Mouse (Mus musculus) megakaryocyte, adult 5-6 weeks (primary cell): ENCODE data around the gene 2010111I01Rik. TPM values are rescaled to one million over a fixed set of nuclear protein-coding genes. Genes with fewer than 3 reads are reported as not detected.

ENCODE experiments used
- ATAC-seq: 2 replicates; pipeline ENCODE4 v1.8.0; 2016; ENCODE audit warnings: mild to moderate bottlenecking, inconsistent platforms; ENCODE audit not compliant: poor library complexity, severe bottlenecking
- total RNA-seq, 2 experiments: library from RNA; stranded (forward) in 1 of 2; stranded (reverse) in 1 of 2; fragments of 153-499, 151-499 nt in 1 of 2; fragments of 221-1000, 200-1000 nt in 1 of 2; gene quantifications; 2 replicates each; pipeline versions ENCODE4 v1.2.3 to v1.2.4; 2015 to 2017

Gene 2010111I01Rik
- total RNA-seq, 2 experiments from 2014 or later, result 18.1 to 21.5 TPM

- no peak for ATAC-seq
Measured at GRCm38 (mm10) chr13:63146604-63147188, 182.0 kb downstream of the 2010111I01Rik start.

GRCm38 (mm10) chr13:63148157-63148556, 183.5 kb downstream of the 2010111I01Rik start:
- no peak for ATAC-seq

- ATAC-seq, result no peak
Measured at GRCm38 (mm10) chr13:63150470-63151020, 185.9 kb downstream of the 2010111I01Rik start.

- ATAC-seq, result no peak
Measured at GRCm38 (mm10) chr13:63151028-63151738, 186.5 kb downstream of the 2010111I01Rik start.

- no peak for ATAC-seq
Measured at GRCm38 (mm10) chr13:63152498-63152897, 187.8 kb downstream of the 2010111I01Rik start.

- no peak for ATAC-seq
Measured at GRCm38 (mm10) chr13:63153397-63153796, 188.7 kb downstream of the 2010111I01Rik start.

GRCm38 (mm10) chr13:63154851-63155571, 190.3 kb downstream of the 2010111I01Rik start:
- no peak for ATAC-seq

- no peak for ATAC-seq
Measured at GRCm38 (mm10) chr13:63156264-63156663, 191.6 kb downstream of the 2010111I01Rik start.

GRCm38 (mm10) chr13:63170282-63171073, 205.8 kb downstream of the 2010111I01Rik start:
- no peak for ATAC-seq

GRCm38 (mm10) chr13:63171347-63172096, 206.8 kb downstream of the 2010111I01Rik start:
- ATAC-seq, result no peak

- no peak for ATAC-seq
Measured at GRCm38 (mm10) chr13:63172097-63172445, 207.4 kb downstream of the 2010111I01Rik start.

GRCm38 (mm10) chr13:63174252-63175020, 209.7 kb downstream of the 2010111I01Rik start:
- ATAC-seq, result no peak

- no peak for ATAC-seq
Measured at GRCm38 (mm10) chr13:63176131-63176530, 211.4 kb downstream of the 2010111I01Rik start.

GRCm38 (mm10) chr13:63177232-63177631, 212.5 kb downstream of the 2010111I01Rik start:
- ATAC-seq, result no peak

GRCm38 (mm10) chr13:63180641-63181235, 216.0 kb downstream of the 2010111I01Rik start:
- ATAC-seq, result no peak

GRCm38 (mm10) chr13:63184946-63185345, 220.3 kb downstream of the 2010111I01Rik start:
- ATAC-seq, result no peak

GRCm38 (mm10) chr13:63186217-63186616, 221.5 kb downstream of the 2010111I01Rik start:
- ATAC-seq, result no peak

- peak; percentile 45; the same call in 1 of the 2 replicates for ATAC-seq
Measured at GRCm38 (mm10) chr13:63186642-63187041, 221.9 kb downstream of the 2010111I01Rik start.
